Mouse (Mus musculus) left cerebral cortex, postnatal 25 days (tissue): Measurements from ENCODE around the gene Gmpr2. TPM values are rescaled to one million over a fixed set of nuclear protein-coding genes. Genes with fewer than 3 reads are reported as not detected.

ENCODE experiments used
- DNase-seq, 2 experiments: peaks; one replicate each; pipeline ENCODE4 v3.0.0; 2022; ENCODE audit warnings: low spot score in 2 of 2, mixed read lengths in 1 of 2
- intact Hi-C: fragments of 180-260 bp; cut with DNase I; formaldehyde crosslinking; loops from one replicate; pipeline ENCODE4 v1.15.1; 2025
- total RNA-seq, 2 experiments: library from RNA; stranded (reverse); gene quantifications; 2 replicates each; pipeline ENCODE4 v1.2.3; 2021

Gene Gmpr2
- total RNA-seq: 10 to 100 TPM; 22.1 to 24.8 TPM

- intact Hi-C loops: loop anchor here (10.0 kb wide), 1 partner anchor 223 kb away; no protein-coding TSS in a partner anchor
- peak; percentile 96 to 99 for DNase-seq
These were observed at the start of gene Gmpr2, which contains the start of gene Nedd8 for GRCm38 (mm10) chr14:55671833-55672740. TSS of gene Gmpr2 (plus strand) at chr14:55671941. TSS of gene Nedd8 (minus strand) at chr14:55672124.

GRCm38 (mm10) chr14:55628077-55628827 is 43.5 kb upstream of the Gmpr2 start:
- intact Hi-C loops: no loop called here
- DNase-seq: no peak

- peak in 1 of 2 experiments; percentile 34 for DNase-seq
- intact Hi-C loops: loop anchor here (1.0 kb wide), 1 partner anchor 114 kb away; no protein-coding TSS in a partner anchor
These were observed 42.4 kb upstream of the Gmpr2 start for GRCm38 (mm10) chr14:55629312-55629711.

- DNase-seq: peak; percentile 17 to 42
- intact Hi-C loops: loop anchor here (2.0 to 5.0 kb wide), 2 partner anchors 30 to 43 kb away; partner anchors contain the start of genes Psme2 and Rnf31
These were observed 36.7 kb upstream of the Gmpr2 start for GRCm38 (mm10) chr14:55634874-55635522.

- peak; percentile 87 to 95 for DNase-seq
- intact Hi-C loops: loop anchor here (2.0 to 5.0 kb wide), 2 partner anchors 31 to 43 kb away; partner anchors contain the start of genes Psme2 and Rnf31
These were observed 36.2 kb upstream of the Gmpr2 start, which contains the start of gene Ipo4 for GRCm38 (mm10) chr14:55635523-55636007. TSS of gene Ipo4 (minus strand) at chr14:55635957.

GRCm38 (mm10) chr14:55637795-55638194 is 33.9 kb upstream of the Gmpr2 start, which contains the start of gene Gm49378:
TSS of gene Gm49378 (minus strand) at chr14:55637895.
- DNase-seq: no peak
- intact Hi-C loops: loop anchor here (5.0 kb wide), 1 partner anchor 45 kb away; the partner anchor contains the start of genes Psme2 and Rnf31

GRCm38 (mm10) chr14:55640816-55641215 is 30.9 kb upstream of the Gmpr2 start:
- intact Hi-C loops: no loop called here
- DNase-seq: no peak

GRCm38 (mm10) chr14:55641291-55641690 is 30.4 kb upstream of the Gmpr2 start:
- DNase-seq: no peak
- intact Hi-C loops: no loop called here

GRCm38 (mm10) chr14:55642679-55643059 is 29.1 kb upstream of the Gmpr2 start:
- intact Hi-C loops: no loop called here
- no peak for DNase-seq

- intact Hi-C loops: no loop called here
- peak; percentile 90 to 94 for DNase-seq
These were observed 28.5 kb upstream of the Gmpr2 start, which contains the start of gene Tm9sf1 for GRCm38 (mm10) chr14:55643060-55643907. TSS of gene Tm9sf1 (minus strand) at chr14:55643806.

- intact Hi-C loops: no loop called here
These were observed 27.4 kb upstream of the Gmpr2 start for GRCm38 (mm10) chr14:55644261-55644888.

GRCm38 (mm10) chr14:55649884-55650283 is 21.9 kb upstream of the Gmpr2 start, which contains the start of gene Tssk4:
TSS of gene Tssk4 (plus strand) at chr14:55650184.
- DNase-seq: no peak
- intact Hi-C loops: no loop called here

More at GRCm38 (mm10) chr14:55644261-55644888, 27.4 kb upstream of the Gmpr2 start:
- DNase-seq: no peak

GRCm38 (mm10) chr14:55651528-55651927 is 20.2 kb upstream of the Gmpr2 start:
- intact Hi-C loops: no loop called here

GRCm38 (mm10) chr14:55656935-55657334 is 14.8 kb upstream of the Gmpr2 start:
- intact Hi-C loops: no loop called here
- DNase-seq: no peak

More at GRCm38 (mm10) chr14:55651528-55651927, 20.2 kb upstream of the Gmpr2 start:
- DNase-seq: no peak

- intact Hi-C loops: no loop called here
- no peak for DNase-seq
These were observed 13.7 kb upstream of the Gmpr2 start for GRCm38 (mm10) chr14:55658011-55658410.

- intact Hi-C loops: no loop called here
- peak; percentile 84 to 92 for DNase-seq
These were observed 11.7 kb upstream of the Gmpr2 start, which contains the start of gene Mdp1 for GRCm38 (mm10) chr14:55659960-55660573. TSS of gene Mdp1 (minus strand) at chr14:55660508.

- intact Hi-C loops: no loop called here
- DNase-seq: no peak
These were observed 11.1 kb upstream of the Gmpr2 start for GRCm38 (mm10) chr14:55660636-55661035.
